Mouse (Mus musculus): Measurements from ENCODE around the gene 4930470P17Rik.

Gene 4930470P17Rik

DNA sequence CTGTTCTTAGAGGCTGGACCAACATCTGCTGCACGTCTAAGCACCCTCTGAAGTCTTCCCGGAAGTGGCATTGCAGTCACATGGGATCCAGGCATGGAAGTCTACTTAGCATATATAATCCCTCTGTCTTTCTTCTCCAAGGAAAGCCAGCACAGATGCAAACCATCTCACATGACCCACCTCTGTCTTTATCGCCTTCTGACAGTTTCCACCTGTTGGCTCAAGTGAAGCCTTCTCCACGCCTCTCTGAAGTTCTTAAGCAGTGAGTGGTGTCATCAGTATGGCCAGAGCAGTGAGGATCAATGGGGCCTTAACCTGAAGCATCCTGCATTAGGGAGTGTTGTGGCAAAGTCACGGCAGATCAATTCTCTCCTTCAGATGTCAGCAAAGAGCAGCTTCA, 23.2 kb downstream of the 4930470P17Rik start:
- no peak for DNase-seq (ENCODE audit: low spot score)

DNA sequence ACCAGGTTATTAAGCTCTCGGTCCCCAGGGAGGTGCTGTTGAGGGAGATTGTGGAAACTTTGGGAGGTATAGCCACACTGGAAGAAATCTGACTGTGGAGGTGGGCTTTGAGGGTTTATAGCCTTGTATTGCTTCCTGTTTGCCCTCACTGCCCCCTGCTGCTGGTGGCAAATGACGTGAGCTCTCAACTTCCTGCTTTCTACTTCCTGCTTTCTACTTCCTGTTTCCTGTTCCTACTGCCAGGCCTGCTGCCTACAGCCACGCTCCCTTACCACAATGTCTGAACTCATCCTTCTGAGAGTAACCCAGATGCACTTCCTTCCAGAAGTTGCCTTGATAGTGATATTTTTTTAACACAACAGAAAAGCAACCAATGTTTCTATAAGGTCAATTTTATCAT, 24.3 kb downstream of the 4930470P17Rik start:
- DNase-seq (ENCODE audit: low spot score): no peak

DNA sequence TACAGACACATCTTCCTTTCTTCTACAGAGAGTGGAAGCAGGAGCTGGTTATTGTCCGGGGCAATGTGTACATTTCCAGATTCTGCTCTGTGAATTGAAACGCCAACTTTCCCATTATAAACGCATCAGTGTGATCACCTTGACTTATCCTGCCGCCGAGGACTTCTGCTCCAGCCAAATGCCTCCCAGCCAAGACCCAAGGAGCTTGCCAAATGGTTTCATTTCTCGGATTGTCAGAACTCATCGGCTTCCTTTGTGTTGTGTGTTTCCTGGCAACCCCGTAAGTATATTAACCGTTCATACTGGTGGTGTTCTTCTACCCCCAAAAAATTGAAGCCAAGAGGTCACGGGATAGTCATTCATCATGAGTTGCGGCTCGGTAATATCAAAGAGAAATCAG, 25.7 kb downstream of the 4930470P17Rik start:
- no peak for DNase-seq (ENCODE audit: low spot score)

DNA sequence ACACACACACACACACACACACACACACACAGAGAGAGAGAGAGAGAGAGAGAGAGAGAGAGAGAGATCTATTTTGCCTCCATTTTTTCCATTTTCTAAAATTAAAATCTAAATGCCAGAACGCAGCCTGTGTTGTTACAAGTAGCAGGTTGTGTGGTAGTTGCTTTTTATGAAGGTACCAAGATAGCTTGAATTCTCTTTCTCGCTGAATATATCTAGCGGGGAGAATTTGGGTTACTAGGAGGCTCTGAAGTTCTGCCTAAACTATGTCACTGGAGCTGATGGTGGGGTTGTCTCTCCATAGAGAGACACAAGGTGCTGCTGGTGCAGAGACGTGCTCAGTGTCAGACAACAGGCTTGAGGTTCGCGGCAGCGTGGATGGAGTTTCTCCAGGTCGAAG, 36.8 kb downstream of the 4930470P17Rik start:
- DNase-seq (ENCODE audit: low spot score): no peak

DNA sequence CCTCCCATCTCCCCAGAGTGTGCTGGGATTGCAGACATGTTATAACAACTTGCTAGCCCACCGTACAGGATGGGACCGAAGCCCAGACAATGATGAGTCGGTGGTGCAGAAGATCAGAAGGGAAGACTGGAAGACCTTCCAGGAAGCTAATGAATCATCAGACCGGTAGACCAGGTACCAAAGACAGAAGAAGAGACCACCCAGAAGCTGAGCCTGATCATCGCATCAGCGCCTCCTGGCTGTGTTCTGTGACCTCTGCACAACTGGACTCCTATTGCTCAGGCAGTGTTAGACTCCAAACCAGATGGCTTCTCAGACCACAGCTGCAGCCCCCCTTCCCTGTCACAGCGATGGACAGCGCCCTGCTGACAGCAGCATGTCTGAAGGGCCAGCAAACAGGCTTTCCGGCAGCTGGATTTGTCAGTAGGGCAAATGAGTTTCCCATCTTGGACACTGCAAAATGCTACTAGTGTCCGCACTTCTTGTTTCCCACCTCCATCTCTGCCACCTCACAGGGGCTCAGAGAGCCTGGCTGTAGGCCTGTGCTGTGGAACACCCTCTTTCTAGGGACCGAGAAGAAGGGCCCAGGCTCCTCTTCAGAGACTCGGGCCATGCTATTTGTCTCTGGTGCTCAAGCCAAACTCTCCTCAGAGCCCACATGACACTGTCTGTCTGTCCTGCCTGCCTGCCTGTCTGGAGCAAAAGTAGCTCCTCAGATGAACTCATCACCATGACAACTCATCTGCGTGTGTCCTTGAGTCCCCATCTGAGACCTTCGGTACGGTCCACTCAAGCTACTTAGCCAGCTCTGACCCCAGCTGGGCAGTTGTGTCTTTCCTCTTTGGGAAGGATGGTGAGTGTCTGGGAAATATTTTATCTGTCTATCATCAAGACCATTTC, 37.6 kb downstream of the 4930470P17Rik start:
- DNase-seq (ENCODE audit: low spot score): no peak

DNA sequence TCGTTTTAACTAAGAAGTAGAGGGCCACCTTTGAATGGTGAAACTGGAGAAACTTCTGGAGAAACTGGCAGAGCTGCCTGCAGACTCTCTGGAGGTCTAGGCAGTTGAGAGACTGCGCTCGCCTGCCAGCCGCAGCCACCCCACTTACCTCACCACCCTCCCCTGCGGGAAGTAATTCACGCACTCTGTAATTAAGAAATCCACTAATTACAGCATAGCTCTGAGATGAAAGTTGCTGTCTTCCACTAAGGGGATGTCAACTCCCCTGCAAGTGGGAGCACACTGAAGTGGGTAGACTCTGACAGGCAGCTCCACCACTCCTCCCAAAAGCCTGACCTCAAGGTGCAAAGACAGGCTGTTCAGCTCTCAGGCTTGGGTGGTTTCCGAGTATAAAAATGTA, 49.7 kb downstream of the 4930470P17Rik start:
- DNase-seq (ENCODE audit: low spot score): no peak

DNA sequence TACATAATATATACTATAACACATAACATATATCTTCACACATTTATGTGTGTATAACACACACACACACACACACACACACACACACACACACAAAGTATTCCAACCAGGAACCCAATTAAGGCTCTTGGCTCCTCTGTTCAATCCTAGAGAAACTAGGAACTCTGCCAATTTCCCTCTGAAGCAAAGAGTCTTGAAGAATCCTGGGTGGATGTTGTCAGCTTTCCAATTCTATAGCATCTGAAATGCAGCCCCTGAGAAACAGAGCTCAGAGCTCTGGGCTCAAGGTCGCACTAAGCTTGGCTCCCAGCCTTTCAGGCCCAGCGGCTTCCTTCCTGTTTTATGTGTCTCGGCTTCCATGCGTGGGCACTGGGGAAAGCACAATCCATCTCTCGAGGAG, 51.6 kb downstream of the 4930470P17Rik start:
- no peak for DNase-seq (ENCODE audit: low spot score)

DNA sequence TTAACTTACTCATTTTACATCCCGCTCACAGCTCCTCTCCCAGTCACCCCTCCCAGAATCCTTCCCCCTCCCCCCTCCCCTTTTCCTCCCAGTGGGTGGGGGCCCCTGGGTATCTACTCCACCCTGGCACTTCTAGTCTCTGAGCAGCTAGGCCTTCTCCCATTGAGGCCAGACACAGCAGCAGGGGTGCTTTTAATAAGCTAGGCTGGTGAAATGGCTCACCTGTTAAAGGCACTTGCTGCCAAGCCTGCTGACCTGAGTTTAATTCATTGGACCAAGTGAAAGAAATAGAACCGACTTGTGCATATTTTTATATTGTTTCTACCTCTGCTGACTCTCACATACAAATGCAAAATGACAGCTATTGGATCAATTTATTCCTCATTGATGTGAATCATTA, 52.7 kb downstream of the 4930470P17Rik start:
- DNase-seq (ENCODE audit: low spot score): no peak

DNA sequence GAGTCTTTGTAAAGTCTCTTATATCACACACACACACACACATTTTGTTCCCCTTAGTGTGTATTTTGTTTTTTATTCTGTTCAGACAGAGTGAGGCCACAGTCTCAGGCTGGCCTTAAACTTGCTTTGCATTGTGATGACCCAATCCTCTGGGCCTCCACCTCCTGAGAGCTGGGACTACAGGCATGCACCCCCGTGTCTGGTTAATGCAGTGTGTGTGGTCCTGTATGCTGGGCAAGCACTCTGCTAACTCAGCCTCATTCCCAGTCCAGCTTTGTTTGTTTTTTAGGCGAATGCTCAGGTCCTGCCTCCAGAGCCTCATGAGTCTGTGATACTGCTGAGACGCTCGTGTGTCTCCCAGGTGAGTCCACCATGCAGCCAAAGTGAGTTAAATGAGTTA, 53.8 kb downstream of the 4930470P17Rik start:
- DNase-seq (ENCODE audit: low spot score): no peak

DNA sequence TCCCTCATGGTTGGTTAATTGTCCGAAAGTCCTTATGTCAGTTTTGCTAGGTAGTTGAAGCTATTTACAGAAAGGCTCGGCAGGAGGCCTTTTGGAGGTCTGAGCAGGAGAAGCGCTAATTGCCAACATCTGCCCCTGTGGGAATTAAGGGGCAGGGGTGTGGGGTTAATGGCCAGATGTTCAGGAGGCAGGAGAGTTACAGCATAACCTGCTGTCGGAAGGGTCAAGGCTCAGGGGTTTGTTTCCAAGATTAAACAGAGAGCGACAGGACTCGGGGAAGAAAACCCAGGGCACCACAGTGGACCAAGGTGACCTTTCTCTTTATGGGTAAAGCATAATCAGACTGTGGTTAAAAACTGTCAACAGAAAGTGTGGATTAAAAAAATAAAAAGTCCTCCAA, 54.3 kb downstream of the 4930470P17Rik start:
- DNase-seq (ENCODE audit: low spot score): no peak

DNA sequence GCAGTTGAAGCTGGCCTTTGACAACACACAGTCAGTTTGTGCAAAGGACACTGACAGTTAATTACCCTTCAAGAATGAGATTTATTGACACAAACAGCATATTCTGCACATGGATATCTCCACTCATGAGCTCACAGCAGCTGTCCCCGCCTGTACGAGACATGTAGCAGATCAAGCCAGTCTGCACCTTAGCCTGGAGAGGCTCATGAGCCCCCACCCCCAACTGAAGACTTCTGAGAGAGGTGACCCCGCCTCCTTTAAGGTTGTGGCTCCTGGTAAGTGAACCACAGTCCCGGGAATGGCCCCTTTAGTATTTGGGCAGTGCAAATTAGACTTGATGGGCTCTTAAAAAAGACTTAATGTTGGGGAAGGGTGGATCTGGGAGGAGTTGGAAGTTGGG, 56.1 kb downstream of the 4930470P17Rik start:
- DNase-seq (ENCODE audit: low spot score): no peak

DNA sequence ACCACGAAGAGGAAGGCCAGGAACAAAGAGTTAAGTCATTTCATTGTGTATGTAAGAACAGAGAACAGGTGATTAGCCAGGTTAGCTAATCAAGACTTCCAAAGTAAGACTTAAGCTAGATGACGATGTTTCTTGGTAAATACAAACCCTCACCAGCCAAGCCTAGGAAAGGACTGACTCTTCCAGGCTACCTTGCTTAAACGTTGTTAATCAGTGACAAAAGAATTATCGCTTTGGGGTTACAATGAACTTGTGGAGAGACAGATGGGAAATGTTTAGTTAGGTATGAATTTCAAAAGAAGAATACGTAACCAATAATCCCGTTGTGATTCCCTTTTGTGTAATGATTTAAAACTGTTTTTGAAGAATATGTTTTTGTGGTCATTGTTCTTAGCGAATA, 56.9 kb downstream of the 4930470P17Rik start:
- DNase-seq (ENCODE audit: low spot score): no peak

DNA sequence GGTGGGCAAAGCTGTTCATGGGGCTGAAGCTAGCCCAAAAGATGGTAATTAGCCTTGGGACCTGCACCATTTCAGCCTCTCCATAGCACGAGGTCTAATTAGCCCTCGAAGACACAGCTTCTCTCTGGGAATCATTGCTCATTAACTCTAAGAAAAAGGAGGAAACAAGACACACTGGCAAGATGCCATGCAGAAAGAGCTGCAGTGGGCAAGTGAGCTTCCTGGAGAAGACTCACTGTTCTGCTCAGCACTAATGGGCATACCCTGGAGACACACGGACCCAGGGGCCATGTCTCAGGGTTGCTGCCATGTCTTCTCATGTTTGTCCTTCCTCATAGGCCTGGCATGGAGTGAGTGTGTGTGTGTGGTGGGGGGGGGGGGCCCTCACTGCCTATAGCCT, 57.7 kb downstream of the 4930470P17Rik start:
- DNase-seq (ENCODE audit: low spot score): no peak

DNA sequence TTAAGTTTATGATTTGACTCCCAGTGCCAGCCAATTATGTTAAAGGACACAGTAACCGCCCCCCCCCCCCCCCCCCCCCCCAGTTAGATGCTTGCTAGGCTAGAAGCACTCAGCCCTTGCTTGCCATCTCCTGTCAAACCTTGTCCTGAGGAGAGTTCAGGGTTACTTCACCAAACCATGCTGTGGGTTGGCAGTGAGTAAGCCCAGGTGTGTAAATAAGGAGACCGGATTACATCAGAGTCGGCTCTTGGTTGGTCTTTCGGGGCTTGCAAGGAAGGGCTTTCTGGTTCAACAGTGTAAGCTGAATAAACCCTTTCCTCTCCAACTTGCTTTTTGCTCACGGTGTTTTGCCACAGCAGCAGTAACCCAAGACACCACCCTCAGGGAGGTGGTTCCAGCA, 58.2 kb downstream of the 4930470P17Rik start:
- DNase-seq (ENCODE audit: low spot score): no peak

DNA sequence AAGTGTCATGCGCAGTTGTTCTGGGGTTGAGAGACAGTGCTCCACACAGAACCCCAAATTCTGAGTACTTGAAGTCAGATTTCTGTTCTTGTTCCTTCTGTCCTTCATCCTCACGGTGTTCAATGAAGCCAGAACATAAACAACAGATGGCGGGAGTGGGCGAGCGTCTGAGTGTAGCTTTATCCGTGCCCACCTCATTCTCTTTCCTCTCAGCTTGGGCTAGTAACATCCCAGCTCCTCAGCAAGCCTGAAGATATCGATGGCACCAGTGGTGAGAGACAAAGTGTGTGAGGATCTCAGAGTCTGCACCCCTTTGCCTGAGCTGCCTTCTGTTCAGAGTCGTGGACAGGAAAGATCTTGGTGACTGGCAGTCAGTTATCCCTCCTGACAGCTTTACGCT, 62.6 kb downstream of the 4930470P17Rik start:
- no peak for DNase-seq (ENCODE audit: low spot score)

DNA sequence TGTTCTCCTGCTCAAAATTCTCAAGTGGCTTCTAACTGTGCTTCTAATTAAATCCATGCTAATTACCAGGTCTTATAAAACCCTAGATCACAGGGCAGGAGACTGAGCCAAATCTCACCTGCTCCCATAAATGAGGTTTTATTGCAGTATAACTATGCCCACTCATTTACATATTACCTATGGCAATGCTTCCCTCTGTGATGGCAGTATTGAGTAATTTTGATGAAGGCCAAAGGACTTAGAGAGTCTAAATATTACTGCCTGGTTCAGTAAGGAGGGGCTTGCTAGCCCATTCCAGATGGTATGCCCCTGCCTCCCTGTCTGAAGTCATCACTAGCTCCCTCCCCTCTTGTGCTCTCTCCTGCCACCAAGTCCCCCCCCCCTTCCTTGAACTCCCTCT, 66.0 kb downstream of the 4930470P17Rik start:
- DNase-seq (ENCODE audit: low spot score): no peak

DNA sequence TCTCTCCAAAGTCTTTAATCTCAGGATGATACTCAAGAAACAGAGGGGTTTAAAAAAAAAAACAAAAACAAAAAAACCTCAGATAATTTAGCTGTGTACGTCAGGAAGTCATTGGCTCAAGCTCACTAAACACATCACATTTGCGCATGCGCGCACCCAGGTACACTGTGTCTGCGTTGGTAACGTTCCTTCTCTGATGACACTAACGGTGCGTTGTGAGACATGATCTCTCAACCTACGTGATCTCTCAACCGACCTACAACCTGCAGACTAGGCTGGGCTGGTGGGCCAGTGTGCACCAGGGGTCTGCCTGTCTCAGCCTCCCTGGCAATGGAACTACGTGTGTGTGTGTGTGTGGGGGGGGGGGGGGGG, 67.0 kb downstream of the 4930470P17Rik start:
- DNase-seq (ENCODE audit: low spot score): no peak

DNA sequence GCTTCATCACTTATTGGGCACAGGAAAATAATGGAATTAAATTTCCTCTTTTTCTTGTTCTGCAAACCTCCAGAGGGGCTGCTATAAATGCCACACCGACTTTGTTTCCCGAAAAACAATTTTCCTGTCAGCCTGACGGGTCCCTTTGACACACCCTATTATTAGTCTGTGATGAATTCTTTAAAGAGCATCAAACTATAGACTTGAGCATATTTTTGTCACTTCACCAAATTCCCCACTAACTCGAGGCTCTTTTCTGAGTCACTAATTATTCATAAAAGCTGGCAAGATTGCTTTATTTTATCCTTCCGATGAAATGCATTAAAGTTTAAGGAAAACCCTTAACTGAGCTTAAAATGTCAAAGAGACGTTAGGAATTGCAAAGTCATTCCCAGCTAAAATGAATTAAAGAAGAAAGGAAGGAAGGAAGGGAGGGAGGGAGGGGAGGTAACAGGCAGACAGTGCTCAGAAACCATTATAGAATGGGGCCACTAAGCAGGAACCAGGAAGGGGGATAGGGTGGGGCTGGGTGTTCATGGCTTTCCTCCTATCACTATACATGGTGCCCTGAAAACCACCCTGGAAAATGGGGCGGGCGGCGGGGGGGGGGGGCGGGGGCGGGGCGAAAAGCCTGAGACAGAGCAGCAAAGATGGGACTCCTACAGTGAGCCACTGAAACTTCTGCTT, 67.6 kb downstream of the 4930470P17Rik start:
- no peak for DNase-seq (ENCODE audit: low spot score)

DNA sequence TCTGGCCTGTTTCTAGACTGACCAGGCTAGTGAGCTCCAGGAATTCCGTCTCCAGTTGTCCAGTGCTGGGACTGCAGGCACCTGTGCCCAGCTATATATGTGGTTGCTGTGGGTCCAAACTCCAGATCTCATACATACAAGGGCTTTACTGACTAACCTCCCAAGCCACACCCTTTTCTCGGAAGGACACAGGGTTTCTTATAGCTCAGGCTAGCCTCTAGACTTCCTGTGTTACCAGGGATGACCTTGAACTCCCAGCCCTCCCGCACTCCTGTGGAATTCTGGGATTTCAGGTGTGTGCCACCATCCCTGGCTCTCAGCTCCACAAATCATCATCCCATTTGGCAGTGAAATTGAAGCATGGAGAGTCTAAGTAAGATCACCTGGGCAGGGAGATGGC, 71.6 kb downstream of the 4930470P17Rik start:
- DNase-seq (ENCODE audit: low spot score): no peak

DNA sequence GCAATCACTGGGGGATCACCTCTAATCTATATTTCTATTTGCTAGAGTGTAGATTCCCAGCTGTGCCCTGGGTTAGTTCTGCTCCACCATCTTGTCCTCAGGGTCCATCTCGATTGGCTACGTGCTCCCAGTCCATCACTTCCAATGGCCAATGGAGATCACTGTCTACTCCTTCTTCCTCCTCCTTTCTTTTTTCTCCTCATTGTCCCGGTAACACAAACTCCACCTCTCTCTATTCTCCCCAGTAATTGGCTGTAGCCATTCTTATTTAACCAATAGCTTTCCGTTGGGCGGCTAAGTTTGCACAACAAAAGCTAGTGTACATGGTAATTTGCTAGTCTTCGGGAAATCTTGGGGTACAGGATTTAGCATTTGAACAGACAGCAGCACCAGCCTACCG, 72.1 kb downstream of the 4930470P17Rik start:
- DNase-seq (ENCODE audit: low spot score): no peak
